ENCODE assay signal across 9 mouse cellular contexts in the genomic region with DNA sequence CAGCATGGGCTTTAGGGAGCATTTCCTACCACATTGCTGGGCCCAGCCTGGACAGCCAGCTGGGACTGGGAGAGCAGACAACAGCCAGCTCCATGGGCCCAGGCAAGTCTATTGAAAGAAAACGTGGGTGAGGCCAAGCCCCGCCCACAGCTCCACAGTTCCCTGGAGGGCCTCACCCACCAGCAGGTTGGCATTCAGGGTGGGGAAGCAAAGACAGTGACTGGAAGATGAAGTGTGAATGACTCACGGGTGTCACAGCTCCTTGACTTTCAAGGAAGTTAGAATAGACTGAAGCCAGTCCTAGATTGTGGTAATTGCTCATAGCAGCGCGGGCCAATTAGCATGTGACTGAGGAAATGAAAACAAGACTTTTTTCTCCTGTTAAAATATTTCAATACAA. TPM values are rescaled to one million over a fixed set of nuclear protein-coding genes. Genes with fewer than 3 reads are reported as not detected.
DNase-seq lines count a peak whose midpoint lies in the region; ATAC-seq lines count a peak whose summit lies in the region.
"Had no signal": no experiment of that assay in that cellular context is flagged by ENCODE, and none has a peak within 500 bp of the region (broad histone marks: within the 10 kb centered on the region; RNA-seq: fewer than 3 reads in every experiment).

No protein-coding gene starts in this region.

- 66% methylated on average over 5 of the region's 5 CpGs for WGBS in hindbrain, embryonic 10.5 days
- WGBS in hindbrain, embryonic 11.5 days = 59% methylated on average over 5 of the region's 5 CpGs
- 34% methylated on average over 5 of the region's 5 CpGs for WGBS in forebrain, embryonic 15.5 days
- 51% methylated on average over 5 of the region's 5 CpGs for WGBS in stomach, embryonic 14.5 days
- WGBS in heart, embryonic 11.5 days (ENCODE audit: insufficient replicate concordance) = 60% methylated on average over 5 of the region's 5 CpGs

- H3K4me2 ChIP-seq in hindbrain, embryonic 11.5 days (replicated peaks; ENCODE audit: low read depth, low read length) = no peak overlapping the region
- no peak overlapping the region for H3K4me2 ChIP-seq in forebrain, embryonic 15.5 days (replicated peaks)
- H3K4me2 ChIP-seq in stomach, embryonic 14.5 days (replicated peaks; ENCODE audit: low read depth, low read length) = no peak overlapping the region
- H3K4me2 ChIP-seq in heart, embryonic 11.5 days = no peak overlapping the region

- H3K36me3 ChIP-seq in hindbrain, embryonic 10.5 days = no peaks in the 10 kb centered on the region
- H3K36me3 ChIP-seq in hindbrain, embryonic 11.5 days (ENCODE audit: control insufficient read depth, insufficient read depth, low read length) = no peaks in the 10 kb centered on the region
- no peaks in the 10 kb centered on the region for H3K36me3 ChIP-seq in forebrain, embryonic 15.5 days
- H3K36me3 ChIP-seq in stomach, embryonic 14.5 days (ENCODE audit: control insufficient read depth, insufficient read depth, low read length) = no peaks in the 10 kb centered on the region
- no peaks in the 10 kb centered on the region for H3K36me3 ChIP-seq in heart, embryonic 11.5 days (ENCODE audit: control insufficient read depth, insufficient read depth, low read length)
- H3K36me3 ChIP-seq: G1E had no signal

- DNase-seq in hindbrain, embryonic 10.5 days (ENCODE audit: low spot score) = no peak
- DNase-seq in hindbrain, embryonic 11.5 days (ENCODE audit: low spot score) = no peak
- peak; percentile 49 to 59 for DNase-seq in B cell, adult 2 months
- DNase-seq in layer of hippocampus, adult 9-11 months = peak; percentile 75
- no peak for DNase-seq in cerebellum, postnatal 36 days

- H3K4me1 ChIP-seq in hindbrain, embryonic 10.5 days (replicated peaks) = peaks cover 38% of the 10 kb centered on the region
- peaks cover 7% of the 10 kb centered on the region; the same call in 1 of the 2 replicates for H3K4me1 ChIP-seq in hindbrain, embryonic 11.5 days (replicated peaks; ENCODE audit: control insufficient read depth, insufficient read depth, low read length)
- peaks cover 26% of the 10 kb centered on the region for H3K4me1 ChIP-seq in forebrain, embryonic 15.5 days
- H3K4me1 ChIP-seq in stomach, embryonic 14.5 days (ENCODE audit: control insufficient read depth, insufficient read depth, low read length) = peaks cover 14% of the 10 kb centered on the region
- H3K4me1 ChIP-seq in heart, embryonic 11.5 days (ENCODE audit: control insufficient read depth, insufficient read depth, low read length) = peaks cover 3% of the 10 kb centered on the region; the same call in 1 of the 2 replicates

- no peaks in the 10 kb centered on the region for H3K9me3 ChIP-seq in hindbrain, embryonic 10.5 days
- H3K9me3 ChIP-seq in hindbrain, embryonic 11.5 days (ENCODE audit: control insufficient read depth, low read length) = no peaks in the 10 kb centered on the region
- H3K9me3 ChIP-seq in forebrain, embryonic 15.5 days = no peaks in the 10 kb centered on the region
- no peaks in the 10 kb centered on the region for H3K9me3 ChIP-seq in stomach, embryonic 14.5 days (ENCODE audit: control insufficient read depth, low read depth, low read length)
- no peaks in the 10 kb centered on the region for H3K9me3 ChIP-seq in heart, embryonic 11.5 days (replicated peaks; ENCODE audit: control insufficient read depth, low read length)
- H3K9me3 ChIP-seq: G1E had no signal

- H3K4me3 ChIP-seq in hindbrain, embryonic 10.5 days = no peak overlapping the region
- H3K4me3 ChIP-seq in hindbrain, embryonic 11.5 days (ENCODE audit: low read depth, low read length) = no peak overlapping the region
- H3K4me3 ChIP-seq in forebrain, embryonic 15.5 days = no peak overlapping the region
- no peak overlapping the region for H3K4me3 ChIP-seq in stomach, embryonic 14.5 days (ENCODE audit: low read depth, low read length)
- H3K4me3 ChIP-seq in heart, embryonic 11.5 days (ENCODE audit: low read depth, low read length) = no peak overlapping the region

- no peak for ATAC-seq in hindbrain, embryonic 11.5 days (ENCODE audit: low FRiP score)
- ATAC-seq in forebrain, embryonic 15.5 days (replicated peaks) = peak; percentile 70
- peak; percentile 68 for ATAC-seq in stomach, embryonic 14.5 days (ENCODE audit: insufficient number of reproducible peaks, insufficient read depth, low FRiP score, low read depth)
- no peak for ATAC-seq in heart, embryonic 11.5 days (replicated peaks; ENCODE audit: insufficient number of reproducible peaks, low FRiP score, low TSS enrichment)

- H3K27me3 ChIP-seq in hindbrain, embryonic 10.5 days (ENCODE audit: insufficient read depth, poor library complexity, severe bottlenecking) = no peaks in the 10 kb centered on the region
- no peaks in the 10 kb centered on the region for H3K27me3 ChIP-seq in hindbrain, embryonic 11.5 days (ENCODE audit: control insufficient read depth, insufficient read depth, low read length)
- no peaks in the 10 kb centered on the region for H3K27me3 ChIP-seq in forebrain, embryonic 15.5 days
- H3K27me3 ChIP-seq in stomach, embryonic 14.5 days (ENCODE audit: control insufficient read depth, insufficient read depth, low read length) = no peaks in the 10 kb centered on the region
- 0 out of 2 replicates have a peak, but pooled peaks cover 3% of the 10 kb centered on the region for H3K27me3 ChIP-seq in heart, embryonic 11.5 days (ENCODE audit: control insufficient read depth, insufficient read depth, low read length)

- H3K27ac ChIP-seq in hindbrain, embryonic 10.5 days = peak overlapping the region; percentile 66; the same call in 1 of the 2 replicates
- no peak overlapping the region for H3K27ac ChIP-seq in hindbrain, embryonic 11.5 days (ENCODE audit: low read depth, low read length)
- H3K27ac ChIP-seq in forebrain, embryonic 15.5 days (replicated peaks) = peak overlapping the region; percentile 66
- peak overlapping the region; percentile 52 for H3K27ac ChIP-seq in stomach, embryonic 14.5 days (ENCODE audit: low read length)
- no peak overlapping the region for H3K27ac ChIP-seq in heart, embryonic 11.5 days (ENCODE audit: low read depth, low read length)

- H3K9ac ChIP-seq in hindbrain, embryonic 11.5 days (ENCODE audit: low read depth, low read length) = no peak overlapping the region; the same call in 1 of the 2 replicates
- no peak overlapping the region for H3K9ac ChIP-seq in forebrain, embryonic 15.5 days (replicated peaks)
- no peak overlapping the region for H3K9ac ChIP-seq in stomach, embryonic 14.5 days (replicated peaks; ENCODE audit: low read depth, low read length)
- no peak overlapping the region for H3K9ac ChIP-seq in heart, embryonic 11.5 days (ENCODE audit: low read depth, low read length)

RNA-seq across cellular contexts. Expression of a gene that starts 22.6 kb away (rescaled TPM):
- polyA plus RNA-seq in hindbrain, embryonic 10.5 days (2016; fragmentation: Nextera tagmentation; extraction: Ambion mirVana) = 0.12 TPM in 1 of 2 replicates, not detected in the other
- polyA plus RNA-seq in hindbrain, embryonic 11.5 days (2014; fragmentation: Nextera tagmentation; extraction: Ambion mirVana) = not detected in 2 replicates
- 0.27 TPM in 1 of 2 replicates, not detected in the other for polyA plus RNA-seq in forebrain, embryonic 15.5 days (2015; fragmentation: Nextera tagmentation; extraction: Ambion mirVana)
- polyA plus RNA-seq in stomach, embryonic 14.5 days (2014; fragmentation: Nextera tagmentation; extraction: Ambion mirVana) = not detected in 2 replicates
- not detected in 2 replicates for polyA plus RNA-seq in heart, embryonic 11.5 days (2014; fragmentation: Nextera tagmentation; extraction: Ambion mirVana)
- polyA plus RNA-seq: G1E had no signal

RNA-seq across cellular contexts. Expression of a gene that starts 39.9 kb away (rescaled TPM):
- polyA plus RNA-seq in hindbrain, embryonic 10.5 days (2016; fragmentation: Nextera tagmentation; extraction: Ambion mirVana) = 13.0 and 13.7 TPM in 2 replicates
- 7.5 and 8.3 TPM in 2 replicates for polyA plus RNA-seq in hindbrain, embryonic 11.5 days (2014; fragmentation: Nextera tagmentation; extraction: Ambion mirVana)
- polyA plus RNA-seq in forebrain, embryonic 15.5 days (2015; fragmentation: Nextera tagmentation; extraction: Ambion mirVana) = 17.9 and 18.9 TPM in 2 replicates
- 9.8 and 11.1 TPM in 2 replicates for polyA plus RNA-seq in stomach, embryonic 14.5 days (2014; fragmentation: Nextera tagmentation; extraction: Ambion mirVana)
- polyA plus RNA-seq in heart, embryonic 11.5 days (2014; fragmentation: Nextera tagmentation; extraction: Ambion mirVana) = 16.3 and 17.3 TPM in 2 replicates

RNA-seq across cellular contexts. Expression of a gene that starts 53.4 kb away (rescaled TPM):
- 130 and 133 TPM in 2 replicates for polyA plus RNA-seq in hindbrain, embryonic 10.5 days (2016; fragmentation: Nextera tagmentation; extraction: Ambion mirVana)
- polyA plus RNA-seq in hindbrain, embryonic 11.5 days (2014; fragmentation: Nextera tagmentation; extraction: Ambion mirVana) = 77.0 and 85.0 TPM in 2 replicates
- polyA plus RNA-seq in forebrain, embryonic 15.5 days (2015; fragmentation: Nextera tagmentation; extraction: Ambion mirVana) = 114 and 119 TPM in 2 replicates
- polyA plus RNA-seq in stomach, embryonic 14.5 days (2014; fragmentation: Nextera tagmentation; extraction: Ambion mirVana) = 79.1 and 80.2 TPM in 2 replicates
- 56.0 and 58.2 TPM in 2 replicates for polyA plus RNA-seq in heart, embryonic 11.5 days (2014; fragmentation: Nextera tagmentation; extraction: Ambion mirVana)

RNA-seq across cellular contexts. Expression of a gene that starts 53.5 kb away (rescaled TPM):
- 1,091 and 1,220 TPM in 2 replicates for polyA plus RNA-seq in hindbrain, embryonic 10.5 days (2016; fragmentation: Nextera tagmentation; extraction: Ambion mirVana)
- 1,115 and 1,160 TPM in 2 replicates for polyA plus RNA-seq in hindbrain, embryonic 11.5 days (2014; fragmentation: Nextera tagmentation; extraction: Ambion mirVana)
- 441 and 464 TPM in 2 replicates for polyA plus RNA-seq in forebrain, embryonic 15.5 days (2015; fragmentation: Nextera tagmentation; extraction: Ambion mirVana)
- 613 and 635 TPM in 2 replicates for polyA plus RNA-seq in stomach, embryonic 14.5 days (2014; fragmentation: Nextera tagmentation; extraction: Ambion mirVana)
- polyA plus RNA-seq in heart, embryonic 11.5 days (2014; fragmentation: Nextera tagmentation; extraction: Ambion mirVana) = 585 and 656 TPM in 2 replicates

Comparison
In these comparisons a context has a peak if more than half of its experiments do, and no peak if none do; other contexts are left out.
1. H3K27ac ChIP-seq: peak in hindbrain, embryonic 10.5 days (single experiment), forebrain, embryonic 15.5 days (single experiment) and stomach, embryonic 14.5 days (single experiment); none in hindbrain, embryonic 11.5 days (single experiment) and heart, embryonic 11.5 days (single experiment).
2. DNase-seq: peak in B cell, adult 2 months (2 of 2) and layer of hippocampus, adult 9-11 months (single experiment); none in hindbrain, embryonic 10.5 days (single experiment), hindbrain, embryonic 11.5 days (single experiment) and cerebellum, postnatal 36 days (0 of 2).
3. ATAC-seq: peak in forebrain, embryonic 15.5 days (single experiment) and stomach, embryonic 14.5 days (single experiment); none in hindbrain, embryonic 11.5 days (single experiment) and heart, embryonic 11.5 days (single experiment).